ENCODE assay signal across 8 mouse cellular contexts in genomic region chr3:87174769-87175437, GRCm38 (mm10). TPM values are rescaled to one million over a fixed set of nuclear protein-coding genes. Genes with fewer than 3 reads are reported as not detected.
A peak's percentile ranks its signal among the peaks of the same experiment; 100 is the strongest.
DNase-seq lines count a peak whose midpoint lies in the region; ATAC-seq lines count a peak whose summit lies in the region.

No protein-coding gene starts in this region.

- H3K4me3 ChIP-seq in kidney, embryonic 14.5 days (ENCODE audit: low read length) = peak overlapping the region; percentile 75
- H3K4me3 ChIP-seq in brown adipose tissue, adult 24 weeks (ENCODE audit: insufficient read depth, low read depth, low read length) = peak overlapping the region; percentile 69
- H3K4me3 ChIP-seq in hindbrain, embryonic 13.5 days = peak overlapping the region; percentile 66
- peak overlapping the region; percentile 60 for H3K4me3 ChIP-seq in midbrain, embryonic 14.5 days (replicated peaks; ENCODE audit: low read depth, low read length)

- H3K36me3 ChIP-seq in kidney, embryonic 14.5 days (ENCODE audit: control insufficient read depth, insufficient read depth, low read length) = no peaks in the 10 kb centered on the region
- H3K36me3 ChIP-seq in hindbrain, embryonic 13.5 days = no peaks in the 10 kb centered on the region
- no peaks in the 10 kb centered on the region for H3K36me3 ChIP-seq in midbrain, embryonic 14.5 days (ENCODE audit: control insufficient read depth, insufficient read depth, low read length)

- H3K27me3 ChIP-seq in kidney, embryonic 14.5 days (ENCODE audit: control insufficient read depth, insufficient read depth, low read length) = no peaks in the 10 kb centered on the region
- H3K27me3 ChIP-seq in hindbrain, embryonic 13.5 days = no peaks in the 10 kb centered on the region
- no peaks in the 10 kb centered on the region for H3K27me3 ChIP-seq in midbrain, embryonic 14.5 days (ENCODE audit: control insufficient read depth, insufficient read depth, low read length)

- H3K9ac ChIP-seq in kidney, embryonic 14.5 days (ENCODE audit: low read depth, low read length) = peak overlapping the region; percentile 92
- peak overlapping the region; percentile 90 for H3K9ac ChIP-seq in hindbrain, embryonic 13.5 days
- H3K9ac ChIP-seq in midbrain, embryonic 14.5 days (replicated peaks; ENCODE audit: low read length) = peak overlapping the region; percentile 55

- 2% methylated on average over 25 of the region's 25 CpGs for WGBS in kidney, embryonic 14.5 days
- WGBS in hindbrain, embryonic 13.5 days = 3% methylated on average over 24 of the region's 25 CpGs
- 2% methylated on average over 25 of the region's 25 CpGs for WGBS in midbrain, embryonic 14.5 days

- H3K27ac ChIP-seq in kidney, embryonic 14.5 days (ENCODE audit: low read depth, low read length) = peak overlapping the region; percentile 89; the same call in 1 of the 2 replicates
- peak overlapping the region; percentile 50 for H3K27ac ChIP-seq in brown adipose tissue, adult 24 weeks (replicated peaks; ENCODE audit: low read depth, low read length)
- H3K27ac ChIP-seq in hindbrain, embryonic 13.5 days = peak overlapping the region; percentile 92
- peak overlapping the region; percentile 80 for H3K27ac ChIP-seq in midbrain, embryonic 14.5 days (replicated peaks; ENCODE audit: low read depth, low read length)

- H3K4me1 ChIP-seq in kidney, embryonic 14.5 days (ENCODE audit: control insufficient read depth, insufficient read depth, low read length) = peaks cover 27% of the 10 kb centered on the region
- H3K4me1 ChIP-seq in brown adipose tissue, adult 24 weeks (ENCODE audit: control insufficient read depth, insufficient read depth, insufficient read length, low read length) = 0 out of 2 replicates have a peak, but pooled peaks cover 2% of the 10 kb centered on the region
- H3K4me1 ChIP-seq in hindbrain, embryonic 13.5 days (replicated peaks) = peaks cover 49% of the 10 kb centered on the region
- H3K4me1 ChIP-seq in midbrain, embryonic 14.5 days (ENCODE audit: control insufficient read depth, insufficient read depth, low read length) = peaks cover 31% of the 10 kb centered on the region

- peak overlapping the region; percentile 88 for H3K4me2 ChIP-seq in kidney, embryonic 14.5 days (replicated peaks; ENCODE audit: low read depth, low read length)
- peak overlapping the region; percentile 80 for H3K4me2 ChIP-seq in hindbrain, embryonic 13.5 days
- peak overlapping the region; percentile 70 for H3K4me2 ChIP-seq in midbrain, embryonic 14.5 days (ENCODE audit: low read length)

- DNase-seq in kidney, postnatal 36 days = no peak
- DNase-seq in midbrain, embryonic 14.5 days = peak; percentile 49
- no peak for DNase-seq in B cell, adult 2 months
- DNase-seq in urinary bladder, postnatal 25 days (ENCODE audit: low spot score) = no peak
- no peak for DNase-seq in adrenal gland, postnatal 25 days

- no peak; the same call in 1 of the 2 replicates for ATAC-seq in kidney, embryonic 14.5 days (ENCODE audit: low FRiP score, low TSS enrichment)
- no peak for ATAC-seq in hindbrain, embryonic 13.5 days (ENCODE audit: low FRiP score)
- ATAC-seq in midbrain, embryonic 14.5 days (ENCODE audit: low FRiP score, low TSS enrichment) = no peak

- no peaks in the 10 kb centered on the region for H3K9me3 ChIP-seq in kidney, embryonic 14.5 days (ENCODE audit: control insufficient read depth, low read length)
- no peaks in the 10 kb centered on the region for H3K9me3 ChIP-seq in hindbrain, embryonic 13.5 days
- H3K9me3 ChIP-seq in midbrain, embryonic 14.5 days (ENCODE audit: control insufficient read depth, low read length) = no peaks in the 10 kb centered on the region

RNA-seq across cellular contexts. Expression of gene Kirrel, which starts 0.4 kb away (rescaled TPM):
- 11.1 and 14.2 TPM in 2 replicates for polyA plus RNA-seq in kidney, embryonic 14.5 days (2014; fragmentation: Nextera tagmentation; extraction: Ambion mirVana)
- polyA plus RNA-seq in brown adipose tissue, adult 24 weeks (2012; ENCODE audit: insufficient read depth, insufficient read length, missing spikeins) = 3.5 and 4.8 TPM in 2 replicates
- polyA plus RNA-seq in hindbrain, embryonic 13.5 days (2015; fragmentation: Nextera tagmentation; extraction: Ambion mirVana) = 7.7 and 8.9 TPM in 2 replicates
- 5.4 and 5.8 TPM in 2 replicates for polyA plus RNA-seq in midbrain, embryonic 14.5 days (2014; fragmentation: Nextera tagmentation; extraction: Ambion mirVana)
- total RNA-seq in adrenal gland, postnatal 25 days (2021) = 15.2 and 18.1 TPM in 2 replicates
